Comparison of ENCODE assay signal across 25 mouse cellular contexts in the genomic region with DNA sequence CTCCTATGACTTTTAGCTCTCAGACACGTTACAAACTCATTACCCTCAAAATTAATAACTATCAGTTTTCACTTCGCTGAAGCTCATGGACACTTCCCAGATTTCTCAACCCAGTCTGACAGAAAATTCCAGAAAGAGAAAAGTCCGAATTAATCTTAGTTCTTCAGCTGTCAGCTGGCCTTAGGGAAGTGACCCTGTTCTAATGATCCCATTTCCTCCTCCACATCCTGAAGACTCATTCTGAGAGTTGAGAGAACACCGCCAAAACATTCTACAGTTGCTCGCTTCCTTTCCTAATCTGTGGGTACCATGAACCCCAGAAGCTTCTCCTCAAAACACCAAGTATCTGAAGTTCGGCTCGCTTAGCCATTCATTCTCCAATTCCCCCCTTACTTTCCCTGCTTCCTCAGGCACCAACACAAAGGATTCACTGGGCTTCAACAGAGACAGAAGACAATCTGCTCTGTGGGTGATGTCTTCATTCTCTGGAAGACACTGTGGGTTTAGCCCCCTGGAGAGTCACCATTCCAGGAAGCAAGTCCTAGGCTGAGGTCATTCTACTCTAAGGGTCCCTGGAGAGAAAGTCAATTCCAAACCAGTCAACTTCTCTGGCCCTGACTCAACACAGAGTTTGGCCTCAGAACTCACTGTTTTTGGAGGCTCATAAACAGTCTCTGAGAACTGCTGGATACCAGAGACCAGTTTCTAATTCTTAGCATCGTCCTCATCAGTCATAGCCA.
A peak's percentile ranks its signal among the peaks of the same experiment; 100 is the strongest.
DNase-seq lines count a peak whose midpoint lies in the region; TF ChIP-seq lines count a peak whose summit lies in the region.
"Had no signal": no experiment of that assay in that cellular context is flagged by ENCODE, and none has a peak within 500 bp of the region (broad histone marks: within the 10 kb centered on the region; RNA-seq: fewer than 3 reads in every experiment).

No protein-coding gene starts in this region.

- no peak for TF ChIP-seq CTCF in kidney, adult 2 months (conservative IDR thresholded peaks at IDR 0.05; ENCODE audit: insufficient read depth, insufficient read length, low read depth, low read length)

- H3K4me1 ChIP-seq in kidney, adult 2 months (ENCODE audit: control insufficient read depth, insufficient read depth, low read length) = no peaks in the 10 kb centered on the region
- H3K4me1 ChIP-seq: forebrain, embryonic 12.5 days; hindbrain, embryonic 13.5 days; midbrain, embryonic 13.5 days had no signal

- DNase-seq in kidney, adult 2 months = peak; percentile 13
- no peak for DNase-seq in kidney, adult 11 months
- peak; percentile 33 for DNase-seq in gastrocnemius, postnatal 14 days
- DNase-seq in heart, postnatal 10 days = peak; percentile 64 to 75
- DNase-seq in embryo, embryonic 10.5 days (ENCODE audit: low spot score) = no peak
- DNase-seq in liver = no peak
- DNase-seq in frontal cortex, postnatal 10 days (ENCODE audit: low spot score in 2 of 2) = no peak
- DNase-seq: adrenal gland, adult 8-10 months; B cell, adult 2 months; cerebellum, adult 11-12 months; cerebellum, postnatal 14 days; embryo, embryonic 11 days; kidney, adult 8-10 months; lung, embryonic 14.5 days; lung, postnatal 36 days; thymus, adult 2 months had no signal

- H3K36me3 ChIP-seq in kidney, adult 2 months (ENCODE audit: control insufficient read depth, insufficient read depth, low read length) = no peaks in the 10 kb centered on the region
- H3K36me3 ChIP-seq: embryonic facial prominence, embryonic 13.5 days; forebrain, embryonic 12.5 days; heart, embryonic 15.5 days; hindbrain, embryonic 13.5 days; limb, embryonic 13.5 days; midbrain, embryonic 13.5 days had no signal

- H3K4me3 ChIP-seq in kidney, adult 2 months (ENCODE audit: insufficient read depth, low read depth, low read length) = no peak overlapping the region
- H3K4me3 ChIP-seq: embryonic facial prominence, embryonic 13.5 days; erythroblast, embryonic 14.5 days; forebrain, embryonic 12.5 days; heart, embryonic 15.5 days; hindbrain, embryonic 13.5 days; limb, embryonic 13.5 days; megakaryocyte, embryonic 14.5 days; midbrain, embryonic 13.5 days had no signal

- no peaks in the 10 kb centered on the region for H3K27me3 ChIP-seq in kidney, adult 2 months (replicated peaks; ENCODE audit: control insufficient read depth, insufficient read depth, low read length)
- H3K27me3 ChIP-seq: forebrain, embryonic 12.5 days; heart, embryonic 15.5 days; hindbrain, embryonic 13.5 days; midbrain, embryonic 13.5 days had no signal

- intact Hi-C loops in gastrocnemius, postnatal 14 days (cut with DNase I; ENCODE audit: low total_unique reads) = no loop called here
- intact Hi-C loops in heart, postnatal 10 days (cut with DNase I) = loop anchor here (5.0 kb wide), 1 partner anchor 87 kb away; no protein-coding TSS in a partner anchor

- WGBS in kidney, adult 2 months = 60% methylated on average over 8 of the region's 8 CpGs

- TF ChIP-seq POLR2A in kidney, adult 2 months (IDR thresholded peaks at IDR 0.05; ENCODE audit: low read depth, low read length) = no peak

- H3K27ac ChIP-seq in kidney, adult 2 months (ENCODE audit: insufficient read depth, low read depth, low read length) = peak overlapping the region; percentile 35; the same call in 1 of the 2 replicates
- H3K27ac ChIP-seq: embryonic facial prominence, embryonic 13.5 days; forebrain, embryonic 12.5 days; heart, embryonic 15.5 days; hindbrain, embryonic 13.5 days; limb, embryonic 13.5 days; liver, embryonic 14.5 days; midbrain, embryonic 13.5 days had no signal

Comparison
In these comparisons a context has a peak if more than half of its experiments do, and no peak if none do; other contexts are left out.
1. DNase-seq: peak in kidney, adult 2 months (single experiment), gastrocnemius, postnatal 14 days (single experiment) and heart, postnatal 10 days (2 of 2); none in kidney, adult 11 months (single experiment), embryo, embryonic 10.5 days (single experiment), liver (single experiment) and frontal cortex, postnatal 10 days (0 of 2).